Mouse (Mus musculus) CH12.LX (cell line): ENCODE results near the gene Ltb. TPM values are rescaled to one million over a fixed set of nuclear protein-coding genes. Genes with fewer than 3 reads are reported as not detected.

Experiments used
- DNase-seq: peaks from one replicate; pipeline ENCODE4 v3.0.0-alpha.2; 2013; ENCODE audit errors: extremely low read depth
- H3K27ac ChIP-seq: 2 replicates; pipeline ENCODE4 v1.5.1; 2012; ENCODE audit warnings: low read depth, mild to moderate bottlenecking, control low read depth, moderate library complexity; ENCODE audit not compliant: insufficient read depth
- H3K27me3 ChIP-seq: replicated peaks from 2 replicates; pipeline ENCODE3; 2012; ENCODE audit warnings: inconsistent platforms
- H3K36me3 ChIP-seq, 2 experiments: replicated peaks in 1 of 2; 2 replicates each; pipeline versions ENCODE3 to v1.6.1; 2012; ENCODE audit warnings: inconsistent platforms in 1 of 2, low read length in 1 of 2, mild to moderate bottlenecking in 1 of 2, mixed read lengths in 1 of 2, moderate library complexity in 1 of 2; ENCODE audit not compliant: control insufficient read depth in 1 of 2, insufficient read depth in 1 of 2
- H3K4me1 ChIP-seq, 2 experiments: 2 replicates each; pipeline ENCODE4 v1.6.1; 2012; ENCODE audit warnings: inconsistent platforms in 1 of 2, moderate library complexity in 1 of 2; ENCODE audit not compliant: insufficient read depth in 2 of 2, control insufficient read depth in 1 of 2
- H3K4me2 ChIP-seq: 2 replicates; pipeline ENCODE4 v1.6.1; 2012; ENCODE audit warnings: low read depth, mild to moderate bottlenecking, control low read depth; ENCODE audit not compliant: poor library complexity, insufficient read depth, severe bottlenecking
- H3K4me3 ChIP-seq, 3 experiments: fragments of 150-350 bp in 1 of 3; sonication (generic) in 1 of 3; replicated peaks in 1 of 3; 2 replicates each; pipeline versions ENCODE3 to v1.5.1; 2011 to 2012; ENCODE audit warnings: low read depth in 2 of 3, low read length in 2 of 3, mild to moderate bottlenecking in 2 of 3, moderate library complexity in 2 of 3, control low read depth in 1 of 3, improper control_type of control experiment in 1 of 3, inconsistent platforms in 1 of 3, mixed read lengths in 1 of 3; ENCODE audit not compliant: poor library complexity in 1 of 3
- H3K79me2 ChIP-seq: replicated peaks from 2 replicates; pipeline ENCODE4 v1.6.1; 2012; ENCODE audit warnings: mild to moderate bottlenecking, moderate library complexity; ENCODE audit not compliant: control insufficient read depth, poor library complexity, insufficient read depth, severe bottlenecking; ENCODE audit errors: extremely low read depth
- H3K9ac ChIP-seq: 2 replicates; pipeline ENCODE4 v1.6.1; 2012; ENCODE audit warnings: low read depth, mild to moderate bottlenecking, control low read depth, moderate library complexity; ENCODE audit not compliant: insufficient read depth
- H3K9me3 ChIP-seq: replicated peaks from 2 replicates; pipeline ENCODE3; 2012; ENCODE audit warnings: low read length, inconsistent platforms, mixed read lengths
- BHLHE40 ChIP-seq: IDR thresholded peaks from 2 replicates; pipeline ENCODE4 v1.6.1; 2011; ENCODE audit warnings: mild to moderate bottlenecking, low read depth, low read length, improper control_type of control experiment
- CHD1 ChIP-seq: IDR thresholded peaks from 2 replicates; pipeline ENCODE4 v1.6.1; 2012; ENCODE audit warnings: low read depth, low read length, improper control_type of control experiment, inconsistent platforms
- CHD2 ChIP-seq: IDR thresholded peaks from 2 replicates; pipeline ENCODE4 v1.6.1; 2011; ENCODE audit warnings: low read length, improper control_type of control experiment
- E2F4 ChIP-seq: IDR thresholded peaks from 2 replicates; pipeline ENCODE4 v1.6.1; 2011; ENCODE audit warnings: low read depth, low read length, improper control_type of control experiment; ENCODE audit not compliant: insufficient replicate concordance
- ELF1 ChIP-seq: IDR thresholded peaks from 2 replicates; pipeline ENCODE4 v1.6.1; 2014; ENCODE audit warnings: low read depth, mild to moderate bottlenecking, inconsistent platforms, low read length, improper control_type of control experiment
- HCFC1 ChIP-seq: IDR thresholded peaks from 2 replicates; pipeline ENCODE4 v1.6.1; 2012; ENCODE audit warnings: low read depth, mild to moderate bottlenecking, inconsistent platforms, low read length, improper control_type of control experiment
- KAT2A ChIP-seq: IDR thresholded peaks from 2 replicates; pipeline ENCODE4 v1.6.1; 2012; ENCODE audit warnings: low read length, improper control_type of control experiment, inconsistent platforms; ENCODE audit not compliant: insufficient replicate concordance
- MAX ChIP-seq: IDR thresholded peaks from 2 replicates; pipeline ENCODE4 v1.6.1; 2011; ENCODE audit warnings: low read length, improper control_type of control experiment
- MAZ ChIP-seq: IDR thresholded peaks from 2 replicates; pipeline ENCODE4 v1.6.1; 2012; ENCODE audit warnings: low read depth, mild to moderate bottlenecking, inconsistent platforms, low read length, improper control_type of control experiment, moderate library complexity
- MXI1 ChIP-seq: IDR thresholded peaks from 2 replicates; pipeline ENCODE4 v1.6.1; 2011; ENCODE audit warnings: mild to moderate bottlenecking, low read depth, low read length, improper control_type of control experiment
- NELFE ChIP-seq: IDR thresholded peaks from 2 replicates; pipeline ENCODE4 v1.6.1; 2011; ENCODE audit warnings: low read depth, low read length, improper control_type of control experiment
- NRF1 ChIP-seq: IDR thresholded peaks from 2 replicates; pipeline ENCODE4 v1.6.1; 2014; ENCODE audit warnings: low read depth, mild to moderate bottlenecking, inconsistent platforms, low read length, improper control_type of control experiment, moderate library complexity
- POLR2A ChIP-seq: IDR thresholded peaks from 2 replicates; pipeline ENCODE4 v1.6.1; 2011; ENCODE audit warnings: low read depth, mild to moderate bottlenecking, improper control_type of control experiment, low read length
- POLR2AphosphoS2 ChIP-seq: IDR thresholded peaks from 2 replicates; pipeline ENCODE4 v1.6.1; 2011; ENCODE audit warnings: low read depth, low read length, improper control_type of control experiment
- RAD21 ChIP-seq: IDR thresholded peaks from 2 replicates; pipeline ENCODE4 v1.6.1; 2011; ENCODE audit warnings: low read depth, mild to moderate bottlenecking, low read length, improper control_type of control experiment, moderate library complexity
- SIN3A ChIP-seq: IDR thresholded peaks from 2 replicates; pipeline ENCODE4 v1.6.1; 2012; ENCODE audit warnings: low read length, improper control_type of control experiment, inconsistent platforms
- TBP ChIP-seq: conservative IDR thresholded peaks from 2 replicates; pipeline ENCODE4 v1.6.1; 2011; ENCODE audit warnings: low read depth, low read length, improper control_type of control experiment
- TCF12 ChIP-seq: IDR thresholded peaks from 2 replicates; pipeline ENCODE4 v1.6.1; 2014; ENCODE audit warnings: low read depth, mild to moderate bottlenecking, inconsistent platforms, low read length, improper control_type of control experiment
- ZMIZ1 ChIP-seq: IDR thresholded peaks from 2 replicates; pipeline ENCODE4 v1.6.1; 2012; ENCODE audit warnings: low read depth, mild to moderate bottlenecking, inconsistent platforms, low read length, improper control_type of control experiment
- ZNF384 ChIP-seq: IDR thresholded peaks from 2 replicates; pipeline ENCODE4 v1.6.1; 2012; ENCODE audit warnings: low read depth, low read length, improper control_type of control experiment, inconsistent platforms
- dilution Hi-C: fragments of 300-500 bp; cut with MboI; formaldehyde crosslinking; loops from 2 replicates; pipeline ENCODE4 v1.14.3; 2020; ENCODE audit warnings: low sequenced_read_pairs; ENCODE audit not compliant: extremely low pct_unique_long_range_greater_than_20kb, extremely low pct_ligation_motif_present
- in situ Hi-C: fragments of 300-500 bp; cut with MboI; formaldehyde crosslinking; loops from 3 replicates; pipeline ENCODE4 v1.14.3; 2019; ENCODE audit warnings: low sequenced_read_pairs, low pct_ligation_motif_present, low pct_unique_long_range_greater_than_20kb, mixed read lengths
- polyA plus RNA-seq: library from polyadenylated mRNA; unstranded; fragments of >175 nt; gene quantifications from 2 replicates; pipeline ENCODE4 v1.2.1, GENCODE M21; 2012; ENCODE audit warnings: low read depth; ENCODE audit not compliant: insufficient read length
- total RNA-seq, 2 experiments: library from RNA; depleted of rRNA; stranded (reverse); fragments of 300-350 nt in 1 of 2; fragments of >200 nt in 1 of 2; gene quantifications; 2 replicates each; pipeline ENCODE4 v1.2.3; 2012 to 2014

Gene Ltb
- total and polyA plus RNA-seq, 3 experiments, result 150 to 263 (median 234) TPM

DNA sequence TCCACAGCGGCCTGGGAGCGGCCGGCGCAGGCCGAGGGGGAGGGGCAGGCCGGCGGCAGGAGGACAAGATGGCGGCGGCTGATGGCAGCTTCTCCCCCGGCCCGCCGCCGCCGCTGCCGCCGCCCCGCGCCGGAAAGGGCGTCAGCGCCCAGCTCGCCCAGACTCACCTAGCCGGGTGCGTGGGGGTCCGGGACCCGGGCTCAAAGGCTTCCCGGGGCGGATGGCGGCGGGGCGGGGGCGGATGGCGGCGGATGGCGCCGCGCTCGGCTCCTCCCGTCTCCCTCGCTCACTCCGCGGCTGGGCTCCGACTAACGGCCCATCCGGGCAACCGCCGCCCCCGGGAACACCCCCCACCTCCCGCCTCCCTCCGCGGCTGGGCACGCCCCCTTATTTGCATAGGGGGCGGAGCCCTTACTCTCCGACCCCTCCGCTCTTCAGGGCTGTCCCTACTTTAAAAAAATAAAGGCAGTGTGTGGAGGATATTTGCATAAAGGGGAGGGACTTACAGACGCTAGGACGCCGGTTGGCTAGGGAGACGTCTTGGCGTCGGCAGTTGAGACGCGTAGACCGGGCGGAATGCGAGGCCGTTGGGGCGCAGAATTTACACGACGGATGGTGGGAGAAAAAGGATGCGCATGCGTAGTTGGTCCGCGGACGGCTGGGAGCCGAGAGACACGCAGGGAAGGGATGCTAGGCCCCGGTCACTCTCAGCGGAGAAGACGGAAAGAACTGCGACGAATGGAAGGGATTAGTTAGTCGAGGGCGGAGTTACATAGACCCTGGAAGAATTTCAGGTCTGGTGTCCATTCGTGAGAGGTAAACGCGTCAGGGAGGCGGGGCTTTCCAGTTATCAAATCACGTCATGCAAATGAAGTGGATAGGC, 29.4 kb upstream of the Ltb start, which contains the start of gene Prrc2a:
TSS of gene Prrc2a (minus strand) at position 330 of the 883 bp plus-strand sequence.
- peak within 1 kb of the TSS; percentile 95 for H3K9ac ChIP-seq
- dilution Hi-C loops, result no loop called here
- H3K36me3 ChIP-seq, result peaks cover 22 to 38% of the 10 kb centered on the region in 2 experiments
- H3K27ac ChIP-seq, result peak within 1 kb of the TSS; percentile 97
- TF ChIP-seq ELF1 (peak; percentile 68; the same call in 1 of the 2 replicates), POLR2AphosphoS2 (0 out of 2 replicates have a peak, but pooled peaks have one; percentile 37), E2F4 (no peak), ZMIZ1 (peak; percentile 90), ZNF384 (peak; percentile 94), MXI1 (peak; percentile 60; the same call in 1 of the 2 replicates), NELFE (peak; percentile 81), KAT2A (peak; percentile 78), POLR2A (peak; percentile 78; the same call in 1 of the 2 replicates), SIN3A (peak; percentile 75), CHD2 (no peak), BHLHE40 (peak; percentile 11; the same call in 1 of the 2 replicates), RAD21 (no peak), MAZ (peak; percentile 94), TBP (peak; percentile 92; the same call in 1 of the 2 replicates), TCF12 (peak; percentile 77), NRF1 (peak; percentile 94), HCFC1 (peak; percentile 85), MAX (peak; percentile 33; the same call in 1 of the 2 replicates), CHD1 (no peak)
- peak within 1 kb of the TSS; percentile 84 for H3K4me2 ChIP-seq
- in situ Hi-C loops, result no loop called here
- DNase-seq, result peak; percentile 99
- peaks cover 52% of the 10 kb centered on the region for H3K79me2 ChIP-seq
- H3K4me1 ChIP-seq, result peaks cover 6 to 38% of the 10 kb centered on the region in 2 experiments
- peak within 1 kb of the TSS; percentile 88 to 97 (median 92) for H3K4me3 ChIP-seq
- no peaks in the 10 kb centered on the region for H3K9me3 ChIP-seq
- no peaks in the 10 kb centered on the region for H3K27me3 ChIP-seq
